Mouse (Mus musculus): ENCODE data around the gene Olfr723.
"Not testable (repeated sequence)": the region's sequence is repeated elsewhere in the genome, so short reads cannot be mapped to it uniquely, and the experiment has no call there.

Gene Olfr723

DNA sequence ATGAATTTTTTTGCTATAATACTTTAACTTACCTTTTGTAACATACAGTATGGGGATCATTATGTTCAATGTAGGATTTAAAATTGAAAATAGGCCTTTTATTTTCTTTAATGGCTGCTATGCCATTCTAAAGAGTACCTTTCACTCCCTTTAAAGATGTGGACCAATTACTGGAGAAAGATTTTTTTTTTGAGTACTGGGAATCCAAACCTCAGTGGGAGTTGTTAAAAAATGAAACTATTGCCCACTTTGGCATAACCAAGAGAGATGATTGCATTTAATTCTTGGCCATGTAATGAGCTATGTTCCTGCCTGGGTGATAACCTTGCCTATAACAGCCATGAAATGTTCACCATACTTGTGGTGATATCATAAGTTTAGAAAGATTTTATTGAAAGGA is at the start of gene Olfr723:
Gene Olfr723, minus strand, starts transcription at position 101 of the 400 bp plus-strand sequence.
- in situ Hi-C loops (cut with MboI, MseI): not testable (repeated sequence)

GRCm38 (mm10) chr14:49963174-49963573 is 31.6 kb upstream of the Olfr723 start, which contains the start of gene Olfr724:
TSS of gene Olfr724 (minus strand) at chr14:49963274.
- in situ Hi-C loops (cut with MboI, MseI): not testable (repeated sequence)

DNA sequence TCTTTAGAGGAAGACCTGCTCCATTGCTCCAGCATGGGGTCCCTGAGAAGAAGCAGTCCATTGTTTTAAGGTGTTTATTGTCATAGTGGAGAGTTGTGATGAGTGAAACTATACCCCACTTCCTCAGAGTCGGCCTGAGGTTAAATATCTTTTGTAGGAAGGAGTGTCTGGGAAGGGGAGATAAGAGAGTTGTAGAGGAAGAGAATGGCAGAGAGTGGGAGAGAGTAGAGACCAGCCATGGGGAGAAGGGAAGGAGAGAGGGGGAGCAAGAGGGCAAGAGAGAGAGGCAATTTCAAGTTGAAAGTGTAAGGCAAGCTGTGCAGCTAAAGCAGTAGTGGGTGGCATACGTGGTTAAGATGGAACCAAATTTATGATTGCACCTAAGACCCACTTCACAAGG is 24.3 kb upstream of the Olfr723 start:
- in situ Hi-C loops (cut with MboI, MseI): no loop called here

DNA sequence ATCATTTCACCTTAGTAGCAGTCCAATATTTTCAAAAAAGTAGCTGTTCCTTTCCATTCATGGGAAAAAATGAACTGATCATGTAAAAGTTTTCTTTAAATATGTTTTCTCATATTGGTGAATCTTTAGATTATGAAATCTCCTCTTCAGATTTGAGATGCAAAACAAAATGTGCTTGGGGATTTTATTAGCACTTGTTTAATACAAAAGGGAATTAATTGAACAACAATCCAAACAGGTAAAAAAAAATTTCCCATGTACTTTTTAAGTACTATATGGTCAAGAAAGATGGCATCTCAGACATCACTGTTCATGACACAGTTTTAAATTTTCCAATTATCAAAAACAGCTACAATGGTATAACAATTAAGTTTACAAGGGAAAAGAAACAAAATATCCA is 29.7 kb downstream of the Olfr723 start, which contains the start of gene Olfr722:
Gene Olfr722, minus strand, starts transcription at position 101 of the 400 bp plus-strand sequence.
- in situ Hi-C loops (cut with MboI, MseI): no loop called here
